Mouse (Mus musculus) cerebellum, adult 18-20 months (tissue): ENCODE data around the gene Satl1.
A peak's percentile ranks its signal among the peaks of the same experiment; 100 is the strongest.

Experiments
- DNase-seq, 2 experiments: peaks; one replicate each; pipeline ENCODE4 v3.0.0; 2021

Gene Satl1

DNA sequence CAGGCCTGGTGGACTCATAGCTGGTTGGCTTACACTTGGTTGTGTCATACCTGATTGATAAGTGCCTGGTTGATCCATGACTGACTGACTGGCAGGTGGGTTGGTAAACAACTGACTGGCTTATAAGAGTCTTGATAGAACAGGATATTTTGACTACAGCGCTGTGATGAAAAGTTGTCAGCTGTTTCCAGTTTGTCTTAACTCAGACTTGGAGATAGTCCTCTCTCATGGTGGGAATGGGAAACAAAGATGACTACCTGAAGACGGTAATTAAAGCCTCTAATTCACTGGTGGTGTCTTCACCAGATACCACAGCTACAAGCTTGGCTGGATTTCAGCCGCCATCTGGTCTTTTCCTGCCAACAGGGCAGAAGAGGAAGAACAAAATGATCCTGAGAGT, at the start of gene Satl1:
Gene Satl1 (minus strand): TSS at position 101 of the 400 bp plus-strand sequence.
- no peak for DNase-seq

DNA sequence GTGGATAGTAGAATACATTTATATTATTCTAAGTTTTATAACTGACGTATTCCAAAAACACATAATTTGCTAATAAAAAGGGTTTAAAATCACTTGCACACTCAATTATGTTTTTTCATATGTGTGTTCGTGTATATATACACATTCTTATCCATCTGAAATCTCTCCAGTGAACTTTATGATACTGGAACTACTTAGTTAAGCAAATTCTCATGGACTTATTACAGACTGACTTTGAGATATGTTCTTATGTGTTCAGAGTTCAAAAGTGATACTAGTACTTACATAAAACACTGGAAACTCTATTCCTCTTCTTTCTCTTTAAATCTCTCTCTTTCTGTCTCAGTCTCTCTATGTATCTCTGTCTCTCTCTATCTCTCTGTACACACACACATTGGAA, 31.5 kb upstream of the Satl1 start:
- DNase-seq: no peak

DNA sequence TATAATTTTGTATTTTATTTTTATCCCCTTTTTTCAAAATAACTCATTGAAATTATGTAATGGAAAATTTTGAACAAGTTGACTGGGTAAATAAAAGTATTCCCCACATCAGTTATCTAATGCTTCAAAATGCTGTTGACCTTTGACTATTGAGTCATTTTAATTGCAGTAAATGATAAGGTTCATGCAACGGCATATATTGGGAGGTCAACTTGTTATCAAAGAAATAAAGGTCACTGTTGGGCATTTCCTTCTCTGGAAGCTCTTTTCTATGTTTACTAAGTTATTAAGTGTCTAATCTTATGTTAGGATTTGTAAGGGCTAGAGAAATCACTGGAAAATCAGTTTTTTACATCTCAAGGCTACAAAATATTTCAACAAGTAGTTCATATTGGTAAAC, 31.0 kb upstream of the Satl1 start:
- no peak for DNase-seq

DNA sequence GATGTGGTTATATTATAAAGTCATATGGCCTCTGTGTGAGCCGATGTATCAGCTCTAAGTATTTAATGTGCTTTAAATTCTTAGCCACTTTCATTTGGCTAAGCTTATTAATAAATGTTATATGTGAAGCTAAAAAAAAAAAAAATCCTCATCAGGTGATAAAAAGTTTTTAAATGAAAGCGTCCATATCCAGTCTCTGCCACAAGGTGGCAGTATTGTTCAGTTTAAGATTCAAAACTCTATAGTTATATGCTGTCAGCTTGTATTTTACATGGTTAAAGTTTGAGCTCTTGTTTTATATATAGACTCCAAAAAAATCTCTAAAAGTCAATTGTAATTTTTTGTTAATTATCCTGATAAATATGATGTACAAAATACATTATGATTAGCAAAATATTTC, 16.4 kb upstream of the Satl1 start:
- peak; percentile 5 to 23 for DNase-seq

DNA sequence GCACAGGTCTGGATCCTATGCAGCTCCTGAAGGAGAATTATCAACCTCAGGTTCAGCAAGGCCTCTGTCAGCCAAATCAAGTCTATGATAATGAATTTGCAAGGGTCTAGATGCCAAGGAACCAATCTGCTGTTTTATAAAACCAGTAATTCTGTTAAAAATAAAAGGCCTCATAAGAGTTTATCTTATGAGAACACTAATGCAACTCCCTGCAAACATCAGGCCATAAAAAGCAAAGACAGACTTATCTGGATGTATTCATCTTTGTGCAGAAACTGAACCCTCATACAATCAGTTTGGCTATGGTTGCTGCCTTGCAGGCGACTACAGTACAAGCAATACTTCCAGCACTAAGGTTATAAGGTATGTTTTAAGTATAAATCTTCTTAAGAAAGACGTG, 5.7 kb upstream of the Satl1 start:
- no peak for DNase-seq

DNA sequence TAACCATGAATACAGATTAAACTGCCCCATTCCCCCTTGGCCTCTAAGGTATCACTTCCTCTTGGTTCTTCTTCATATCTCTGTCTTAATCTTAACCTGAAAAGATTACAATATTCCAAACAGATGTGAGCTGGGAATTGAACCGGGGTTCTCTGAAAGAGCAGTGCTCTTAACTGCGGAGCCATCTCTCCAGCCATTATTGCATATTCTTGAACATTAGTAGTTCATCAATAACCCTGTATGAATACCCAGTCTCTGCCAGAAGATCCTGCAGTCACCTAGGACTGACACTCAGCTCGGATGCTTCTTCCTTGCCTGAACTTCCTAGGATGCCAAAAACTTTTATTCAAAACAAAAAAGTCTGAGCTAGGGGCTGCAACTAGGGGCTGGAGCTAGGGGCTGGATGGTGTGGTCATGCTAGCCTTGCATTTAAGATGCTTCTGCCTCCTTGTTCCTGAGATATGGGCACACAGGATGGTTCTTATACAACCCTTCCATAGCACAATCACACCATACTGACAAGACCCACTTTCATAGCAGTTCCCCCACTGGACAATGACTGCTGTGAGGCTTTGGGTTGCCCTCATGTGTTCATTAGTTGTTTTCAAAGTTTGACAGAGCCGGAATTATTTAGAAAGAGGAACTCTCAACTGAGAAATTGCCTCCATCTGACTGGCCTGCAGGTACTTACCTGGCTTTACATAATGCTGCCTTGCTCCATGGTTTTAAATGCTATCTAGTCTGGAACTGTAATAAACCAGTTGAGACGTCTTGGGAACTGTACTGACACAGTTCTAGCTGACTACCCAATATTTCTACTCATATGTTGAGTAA, 35.8 kb downstream of the Satl1 start:
- peak; percentile 20 to 34 for DNase-seq

DNA sequence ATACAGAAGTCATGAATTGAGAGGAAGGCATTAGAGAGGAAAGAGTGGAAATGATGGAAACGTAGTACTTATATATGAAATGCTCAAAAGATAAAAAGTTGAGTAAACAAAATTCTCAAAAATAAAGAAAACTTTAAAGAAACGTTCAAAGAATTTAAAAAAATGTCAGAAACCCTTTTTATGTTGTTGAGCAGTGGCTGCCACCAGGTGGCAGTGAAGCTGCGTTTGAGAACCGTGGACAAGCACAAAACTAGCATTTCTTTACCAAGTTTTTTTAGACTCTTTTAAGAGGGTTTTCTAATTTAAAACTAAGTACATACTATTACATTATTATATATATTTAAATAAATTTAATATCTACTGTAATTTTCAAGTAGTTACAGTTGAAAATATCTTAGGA, 38.2 kb downstream of the Satl1 start:
- DNase-seq: no peak

DNA sequence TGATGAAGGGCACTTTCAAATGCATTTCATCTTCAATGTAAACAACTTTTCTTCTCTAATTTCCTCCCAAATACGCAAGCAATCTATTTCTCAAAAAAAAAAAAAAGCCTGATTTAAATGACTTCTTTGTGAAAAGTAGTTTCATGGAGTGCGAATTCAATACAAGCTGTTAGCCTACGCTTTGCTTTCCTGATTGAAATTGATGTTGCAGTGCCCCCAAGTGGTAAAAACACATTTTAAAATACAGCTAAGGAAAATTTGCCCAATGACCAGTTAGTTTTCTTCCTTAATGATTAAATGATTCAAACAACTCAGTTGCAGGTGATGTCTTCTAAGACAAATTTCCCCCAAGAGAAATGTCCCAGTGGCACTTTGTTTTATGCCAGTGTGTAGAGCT, 58.2 kb downstream of the Satl1 start:
- peak; percentile 11 to 12 for DNase-seq

DNA sequence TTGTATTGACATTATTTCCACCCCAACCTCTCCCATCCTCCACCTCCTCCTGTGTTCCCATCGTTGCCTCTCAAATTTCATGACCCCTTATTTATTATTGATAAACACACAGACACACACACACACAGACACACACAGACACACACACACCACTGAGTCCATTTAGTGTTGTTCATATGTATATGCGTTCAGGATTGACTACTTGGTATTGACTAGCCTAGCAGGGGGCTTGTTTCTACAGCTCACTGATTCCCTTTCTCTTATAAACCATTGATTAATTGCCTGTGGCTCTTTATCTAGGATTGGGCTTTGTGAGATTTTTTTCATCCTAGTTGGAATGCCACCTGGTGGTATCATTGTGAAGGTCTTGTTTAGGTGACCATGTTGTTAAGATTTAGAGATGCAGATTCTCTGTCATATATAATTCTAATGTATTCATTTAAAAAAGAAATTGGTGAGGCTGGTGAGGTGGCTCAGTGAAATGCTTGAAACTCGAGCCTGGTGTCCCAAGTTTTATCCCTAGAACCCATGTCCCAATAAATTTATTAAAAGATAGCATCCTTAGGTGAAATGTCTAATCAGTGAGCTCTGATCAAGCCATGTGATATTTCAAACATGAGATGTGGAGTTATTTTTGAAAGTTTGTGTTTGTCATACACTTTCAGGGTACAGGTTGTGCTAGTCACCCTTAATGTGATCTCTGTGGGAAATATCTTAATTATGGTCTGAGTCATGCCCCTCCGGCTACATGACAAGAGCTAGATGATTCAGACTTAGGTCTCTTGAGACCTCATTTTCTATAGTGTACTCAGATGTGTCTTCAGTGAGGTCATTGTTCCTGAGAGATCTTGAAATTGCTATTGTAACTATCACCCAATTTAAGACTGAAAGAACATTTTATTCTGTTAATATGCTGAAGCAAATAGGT, 58.8 kb downstream of the Satl1 start:
- no peak for DNase-seq

DNA sequence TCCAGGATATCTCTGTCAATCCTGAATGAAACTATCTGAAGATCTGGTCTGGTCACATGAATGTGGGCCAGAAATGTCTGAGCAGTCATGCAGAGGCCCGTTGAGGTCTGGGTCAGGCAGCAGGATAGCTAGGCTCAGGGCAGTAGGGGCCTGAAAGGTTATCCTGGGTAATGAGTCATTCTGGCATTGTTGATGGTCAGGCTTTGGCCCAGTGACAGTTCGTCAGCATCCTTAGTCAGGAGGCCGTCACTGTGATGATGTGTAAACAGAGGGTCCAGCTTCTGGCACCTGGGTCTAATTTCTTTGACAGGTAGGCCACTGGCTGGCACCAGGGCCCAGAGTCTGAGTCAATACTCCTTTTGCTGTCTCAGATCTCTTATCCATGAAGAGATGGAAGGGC, 67.1 kb downstream of the Satl1 start:
- DNase-seq: no peak
